Mouse (Mus musculus) CD4-positive naive resting alpha-beta T cell, adult 57 days (primary cell): ENCODE results near the gene 1700018B08Rik. TPM values are rescaled to one million over a fixed set of nuclear protein-coding genes. Genes with fewer than 3 reads are reported as not detected.

Experiments
- total RNA-seq: library from RNA; stranded (reverse); gene quantifications from one replicate; pipeline ENCODE4 v1.2.4, GENCODE M21; 2023

Gene 1700018B08Rik
- total RNA-seq = not detected

DNA sequence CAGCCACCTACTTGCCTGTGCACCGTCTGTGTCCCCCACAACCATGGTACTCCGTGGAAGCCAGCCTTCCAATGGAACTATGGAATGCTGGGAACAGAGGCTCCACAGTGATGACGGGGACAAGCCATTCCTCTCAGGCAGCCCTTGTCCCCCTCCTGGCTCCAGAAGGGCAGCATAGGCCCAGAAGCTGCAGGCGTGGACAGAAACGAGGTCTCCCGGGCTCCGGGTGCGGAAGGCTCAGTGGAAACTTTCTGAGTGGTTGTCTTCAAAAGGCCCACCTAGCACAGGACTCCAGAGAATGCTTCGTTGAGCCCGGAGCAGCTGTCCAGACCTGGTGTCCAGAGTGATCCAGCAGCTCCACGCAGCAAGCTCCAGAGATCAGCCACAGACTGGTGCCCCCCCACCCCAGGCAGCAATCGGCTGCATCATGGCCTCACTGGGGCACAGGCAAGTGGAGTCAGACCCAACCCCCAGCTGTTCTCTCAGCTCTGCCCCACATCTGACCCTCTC, at the start of gene 1700018B08Rik:
1700018B08Rik (minus strand) TSS at position 45 of the 510 bp plus-strand sequence.

DNA sequence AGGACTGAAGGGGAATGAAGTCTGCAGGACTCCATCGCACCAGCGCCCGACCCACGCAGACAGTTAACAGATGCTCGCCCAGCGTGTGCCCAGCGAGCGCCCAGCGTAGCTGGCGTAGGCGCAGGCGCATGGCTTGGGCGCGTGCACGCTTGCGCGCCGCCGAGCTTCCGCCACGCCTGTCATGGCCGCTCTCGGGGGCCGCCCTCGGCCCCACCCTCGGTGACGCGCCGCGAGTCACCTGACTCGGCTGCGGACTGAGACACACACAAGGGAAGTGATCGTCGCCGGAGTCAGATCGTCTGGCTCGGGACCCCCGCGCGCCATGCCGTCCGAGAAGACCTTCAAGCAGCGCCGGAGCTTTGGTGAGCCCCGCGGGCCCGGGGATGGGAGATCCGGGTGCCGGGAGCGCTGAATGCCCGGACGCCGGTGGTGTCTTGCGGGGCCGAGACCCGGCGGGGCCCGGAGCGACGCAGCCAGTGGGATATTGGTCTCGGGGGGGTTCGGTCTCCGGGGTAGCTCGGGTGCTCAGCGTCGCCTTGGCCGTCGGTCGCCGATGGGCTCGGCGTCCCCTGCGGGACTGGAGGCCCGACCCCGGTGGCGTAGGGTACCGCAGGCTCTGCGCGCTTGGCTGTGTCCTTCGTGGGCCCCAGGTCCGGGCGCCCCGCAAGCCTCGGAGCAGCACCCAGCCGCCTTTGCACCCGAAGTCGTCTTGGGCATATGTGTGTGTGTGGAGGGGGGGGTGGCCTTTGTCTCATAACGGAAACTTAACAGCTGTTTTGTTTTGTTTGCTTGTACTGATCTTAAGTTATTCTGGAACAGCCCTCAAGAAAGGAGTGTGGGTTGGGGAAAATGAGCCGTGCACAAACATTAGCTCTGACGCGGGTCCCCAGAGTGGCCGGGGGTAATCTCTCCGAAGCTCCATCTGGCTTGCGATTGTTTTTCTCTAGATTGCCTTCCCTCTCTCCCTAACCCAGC, 46.4 kb upstream of the 1700018B08Rik start, which contains the start of gene Map1lc3b:
Map1lc3b (plus strand) TSS at position 159 of the 975 bp plus-strand sequence.

DNA sequence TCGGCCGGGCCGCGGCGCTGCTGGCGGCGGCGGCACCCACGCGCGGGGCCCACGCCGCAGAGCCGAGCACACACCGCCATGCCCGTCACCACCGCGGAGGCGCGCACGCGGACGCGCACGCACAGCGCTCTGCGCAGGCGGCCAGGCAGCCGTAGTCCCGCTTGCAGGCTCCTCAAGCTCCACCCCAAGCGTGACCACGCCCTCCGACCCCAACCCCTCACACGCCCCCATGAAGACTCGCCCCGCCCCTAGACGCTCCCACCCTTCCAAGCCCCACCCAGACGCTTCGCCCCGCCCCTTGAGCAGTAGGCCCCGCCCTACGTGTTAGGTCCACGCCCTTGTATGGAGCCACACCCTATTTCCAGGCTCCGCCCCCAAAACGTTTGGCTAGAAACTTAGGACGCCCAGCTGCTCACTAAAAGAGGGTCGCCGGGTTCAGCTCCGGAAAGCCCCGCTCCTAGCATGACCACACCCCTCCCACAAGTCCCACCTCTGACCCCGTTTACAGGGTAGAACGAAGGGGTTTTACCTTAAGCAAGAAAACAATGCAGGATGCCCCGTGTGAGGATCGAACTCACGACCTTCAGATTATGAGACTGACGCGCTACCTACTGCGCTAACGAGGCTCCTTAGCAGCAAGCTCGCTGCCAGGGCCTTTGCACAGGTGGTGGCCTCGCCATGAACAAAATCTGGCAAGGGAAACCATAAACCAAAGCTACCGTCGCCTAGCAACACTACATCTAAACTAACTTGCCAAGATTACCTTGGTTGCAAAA, 34.7 kb upstream of the 1700018B08Rik start, which contains the start of gene Fbxo31:
Fbxo31 (minus strand) TSS at position 131 of the 776 bp plus-strand sequence.

Other genes starting within 250 kb of the 1700018B08Rik start
- gene Fbxo31, start 34.5 kb upstream of the 1700018B08Rik start, total RNA-seq = 21.6 TPM
- 242 TPM for gene Map1lc3b, start 46.0 kb upstream of the 1700018B08Rik start, total RNA-seq
- gene Zcchc14, start 108.6 kb upstream of the 1700018B08Rik start, total RNA-seq = 0.35 TPM
- not detected for gene Jph3, start 185.3 kb upstream of the 1700018B08Rik start, total RNA-seq